Mouse (Mus musculus) hindbrain, postnatal 0 days (tissue): ENCODE data around the gene Ghr. TPM values are rescaled to one million over a fixed set of nuclear protein-coding genes. Genes with fewer than 3 reads are reported as not detected.

Source experiments
- ATAC-seq: fragments of 200-750 bp; cut with Nextera tagmentation; 2 replicates; pipeline ENCODE4 v1.8.0; 2017; ENCODE audit warnings: mild to moderate bottlenecking, moderate TSS enrichment, moderate library complexity
- DNase-seq: peaks from one replicate; pipeline ENCODE4 v3.0.0-alpha.2; 2015; ENCODE audit warnings: low spot score
- H3K27ac ChIP-seq: fragments of 300-500 bp; sonication (generic); 2 replicates; pipeline ENCODE4 v1.5.1; 2014; ENCODE audit warnings: mild to moderate bottlenecking
- H3K27me3 ChIP-seq: fragments of 300-500 bp; sonication (generic); 2 replicates; pipeline ENCODE4 v1.6.1; 2014; ENCODE audit warnings: low read length, mixed read lengths; ENCODE audit not compliant: insufficient read depth
- H3K36me3 ChIP-seq: fragments of 300-500 bp; sonication (generic); 2 replicates; pipeline ENCODE4 v1.6.1; 2014; ENCODE audit warnings: low read length, mixed read lengths; ENCODE audit not compliant: insufficient read depth
- H3K4me1 ChIP-seq: fragments of 300-500 bp; sonication (generic); 2 replicates; pipeline ENCODE4 v1.6.1; 2014; ENCODE audit warnings: antibody characterized with exemption, low read length, mixed read lengths; ENCODE audit not compliant: insufficient read depth
- H3K4me2 ChIP-seq: fragments of 300-500 bp; sonication (generic); 2 replicates; pipeline ENCODE4 v1.6.1; 2014; ENCODE audit warnings: low read depth, mild to moderate bottlenecking, low read length, moderate library complexity, mixed read lengths
- H3K4me3 ChIP-seq: fragments of 300-500 bp; sonication (generic); 2 replicates; pipeline ENCODE4 v1.5.1; 2014; ENCODE audit warnings: low read length
- H3K9ac ChIP-seq: fragments of 300-500 bp; sonication (generic); replicated peaks from 2 replicates; pipeline ENCODE4 v1.6.1; 2014; ENCODE audit warnings: mild to moderate bottlenecking, low read length, moderate library complexity, mixed read lengths
- H3K9me3 ChIP-seq: fragments of 300-500 bp; sonication (generic); 2 replicates; pipeline ENCODE4 v1.6.1; 2016; ENCODE audit warnings: low read length, mixed read lengths
- CTCF ChIP-seq: IDR thresholded peaks from 2 replicates; pipeline ENCODE4 v1.5.1; 2016; ENCODE audit warnings: antibody characterized with exemption, control low read depth, low read depth
- WGBS: fragments of 180-500 bp; shearing (Covaris S2); extraction: QIAGEN DNeasy Blood & Tissue Kit; methylation state at CpG from one replicate; pipeline ENCODE4 v1.1.7; 2014; 5-methylcytosine and 5-hydroxymethylcytosine counted together
- polyA plus RNA-seq: library from polyadenylated mRNA; unstranded; fragments of >200 nt; fragmentation: Nextera tagmentation; extraction: Ambion mirVana; gene quantifications from 2 replicates; pipeline ENCODE4 v1.2.1, GENCODE M21; 2015
- total RNA-seq: library from RNA; depleted of rRNA; stranded (reverse); fragments of >200 nt; gene quantifications from 2 replicates; pipeline ENCODE4 v1.2.3, GENCODE M21; 2014

The Ghr gene
- total and polyA plus RNA-seq, 2 experiments from 2014 or later = 9.7 to 13.1 TPM

GRCm38 (mm10) chr15:3293477-3293876 lies 289.8 kb downstream of the Ghr start:
- no peaks in the 10 kb centered on the region for H3K27me3 ChIP-seq
- no peak for TF ChIP-seq CTCF
- no peak overlapping the region for H3K9ac ChIP-seq
- no peak overlapping the region for H3K4me2 ChIP-seq
- H3K9me3 ChIP-seq = no peaks in the 10 kb centered on the region
- H3K27ac ChIP-seq = no peak overlapping the region
- no peak for ATAC-seq
- WGBS = 63% methylated on average over 1 of the region's 1 CpGs
- H3K4me3 ChIP-seq = no peak overlapping the region
- no peak for DNase-seq
- H3K36me3 ChIP-seq = no peaks in the 10 kb centered on the region
- H3K4me1 ChIP-seq = no peaks in the 10 kb centered on the region

- H3K4me2 ChIP-seq = no peak overlapping the region
- no peaks in the 10 kb centered on the region for H3K36me3 ChIP-seq
- DNase-seq (no peak), ATAC-seq (no peak)
- WGBS = 94% methylated on average over 3 of the region's 3 CpGs
- H3K4me3 ChIP-seq = no peak overlapping the region
- no peak overlapping the region for H3K27ac ChIP-seq
- H3K4me1 ChIP-seq = no peaks in the 10 kb centered on the region
- no peak for TF ChIP-seq CTCF
- H3K9ac ChIP-seq = no peak overlapping the region
- H3K27me3 ChIP-seq = no peaks in the 10 kb centered on the region
- no peaks in the 10 kb centered on the region for H3K9me3 ChIP-seq
These were observed 292.9 kb downstream of the Ghr start for GRCm38 (mm10) chr15:3290435-3290834.

GRCm38 (mm10) chr15:3286032-3286431 lies 297.3 kb downstream of the Ghr start:
- H3K4me2 ChIP-seq = no peak overlapping the region
- DNase-seq (no peak), ATAC-seq (no peak)
- no peak overlapping the region for H3K4me3 ChIP-seq
- H3K27ac ChIP-seq = no peak overlapping the region
- no peaks in the 10 kb centered on the region for H3K9me3 ChIP-seq
- no peak overlapping the region for H3K9ac ChIP-seq
- no peaks in the 10 kb centered on the region for H3K36me3 ChIP-seq
- H3K4me1 ChIP-seq = no peaks in the 10 kb centered on the region
- no peaks in the 10 kb centered on the region for H3K27me3 ChIP-seq
- no peak for TF ChIP-seq CTCF

GRCm38 (mm10) chr15:3281737-3282136 lies 301.6 kb downstream of the Ghr start:
- WGBS = 50% methylated on average over 1 of the region's 1 CpGs
- Histone ChIP-seq H3K4me3 (no peak overlapping the region), H3K36me3 (no peaks in the 10 kb centered on the region), H3K4me1 (no peaks in the 10 kb centered on the region), H3K27ac (no peak overlapping the region), H3K27me3 (no peaks in the 10 kb centered on the region), H3K9me3 (no peaks in the 10 kb centered on the region), H3K4me2 (no peak overlapping the region), H3K9ac (no peak overlapping the region)
- DNase-seq = no peak
- TF ChIP-seq CTCF = no peak
- no peak for ATAC-seq

GRCm38 (mm10) chr15:3281216-3281615 lies 302.1 kb downstream of the Ghr start:
- no peak for ATAC-seq
- H3K27ac ChIP-seq = no peak overlapping the region
- H3K9me3 ChIP-seq = no peaks in the 10 kb centered on the region
- H3K4me2 ChIP-seq = no peak overlapping the region
- H3K27me3 ChIP-seq = no peaks in the 10 kb centered on the region
- DNase-seq = no peak
- no peaks in the 10 kb centered on the region for H3K36me3 ChIP-seq
- no peak for TF ChIP-seq CTCF
- no peaks in the 10 kb centered on the region for H3K4me1 ChIP-seq
- H3K9ac ChIP-seq = no peak overlapping the region
- no peak overlapping the region for H3K4me3 ChIP-seq

GRCm38 (mm10) chr15:3279242-3279641 lies 304.1 kb downstream of the Ghr start:
- Histone ChIP-seq H3K27ac (no peak overlapping the region), H3K36me3 (no peaks in the 10 kb centered on the region), H3K27me3 (no peaks in the 10 kb centered on the region), H3K4me2 (no peak overlapping the region), H3K9ac (no peak overlapping the region), H3K4me3 (no peak overlapping the region), H3K9me3 (no peaks in the 10 kb centered on the region), H3K4me1 (no peaks in the 10 kb centered on the region)
- DNase-seq = no peak
- TF ChIP-seq CTCF = no peak
- WGBS = 78% methylated on average over 7 of the region's 7 CpGs
- ATAC-seq = no peak

GRCm38 (mm10) chr15:3277391-3277790 lies 305.9 kb downstream of the Ghr start:
- Histone ChIP-seq H3K36me3 (no peaks in the 10 kb centered on the region), H3K9me3 (no peaks in the 10 kb centered on the region), H3K27me3 (no peaks in the 10 kb centered on the region), H3K4me1 (no peaks in the 10 kb centered on the region), H3K4me2 (no peak overlapping the region), H3K9ac (no peak overlapping the region), H3K27ac (no peak overlapping the region), H3K4me3 (no peak overlapping the region)
- TF ChIP-seq CTCF = no peak
- no peak for DNase-seq
- WGBS = 97% methylated on average over 2 of the region's 2 CpGs
- no peak for ATAC-seq
